Mouse (Mus musculus): Measurements from ENCODE around the gene Kcnab1. TPM values are rescaled to one million over a fixed set of nuclear protein-coding genes. Genes with fewer than 3 reads are reported as not detected.
"Not testable (repeated sequence)": the region's sequence is repeated elsewhere in the genome, so short reads cannot be mapped to it uniquely, and the experiment has no call there.

Gene Kcnab1
- polyA plus RNA-seq, 1 experiment from 2014 or later, result 2.3 TPM

DNA sequence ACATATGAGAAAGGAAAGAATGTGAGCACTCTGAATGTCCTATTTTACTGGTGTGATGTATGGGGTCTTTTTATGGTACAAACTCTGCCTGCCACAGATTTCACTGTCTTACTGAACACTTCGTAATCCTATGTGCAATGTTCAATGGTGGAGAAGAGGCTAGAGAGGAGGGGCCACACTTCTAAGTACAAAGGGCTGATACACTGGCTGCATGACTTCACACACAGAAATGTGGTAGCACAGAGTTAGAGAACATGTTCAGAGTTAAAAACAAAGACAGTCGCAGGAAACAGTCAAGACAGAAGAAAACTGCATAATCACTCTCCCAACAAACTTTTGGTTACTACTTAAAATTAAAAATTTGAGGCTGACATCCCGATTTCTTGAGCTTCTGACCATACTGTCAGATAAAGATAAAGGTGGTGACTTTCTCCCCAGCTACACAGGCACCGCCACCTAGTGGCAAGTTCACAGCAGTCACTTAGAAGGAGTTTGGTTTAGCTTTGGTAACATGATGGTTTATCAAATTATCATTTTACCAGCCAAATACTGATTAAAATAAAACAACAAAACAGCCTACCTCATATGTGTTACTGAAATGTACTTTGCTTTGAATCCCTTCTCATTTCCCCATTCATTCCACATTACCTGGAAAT, 270.8 kb downstream of the Kcnab1 start:
- Histone ChIP-seq H3K9ac (no peak overlapping the region), H3K4me2 (no peak overlapping the region), H3K4me3 (no peak overlapping the region), H3K27me3 (no peaks in the 10 kb centered on the region), H3K36me3 (peaks cover 59% of the 10 kb centered on the region), H3K4me1 (no peaks in the 10 kb centered on the region), H3K9me3 (no peaks in the 10 kb centered on the region), H3K27ac (no peak overlapping the region)
- 68% methylated on average over 4 of the region's 4 CpGs for WGBS
- no peak for ATAC-seq (ENCODE audit: borderline replicate concordance, extremely low read depth, low FRiP score, low TSS enrichment)

DNA sequence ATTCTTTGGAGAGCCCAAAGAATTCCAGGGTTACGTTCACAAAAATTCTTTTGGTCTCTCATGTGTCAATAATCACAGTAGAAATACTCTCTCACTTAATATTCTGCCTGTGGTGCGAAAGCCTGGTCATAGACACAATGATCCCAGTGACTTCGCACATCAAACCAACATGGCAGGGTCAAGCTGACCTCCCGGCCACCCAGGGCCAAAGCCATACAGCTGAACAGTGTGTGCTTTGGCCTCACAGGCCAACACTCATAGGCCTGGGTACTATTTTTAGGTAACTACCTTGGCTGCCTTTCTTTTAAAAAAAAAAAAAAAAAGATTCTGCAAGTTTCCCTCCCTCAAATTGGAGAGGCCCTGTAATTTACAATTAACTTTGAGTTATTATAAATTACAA, 271.9 kb downstream of the Kcnab1 start:
- H3K36me3 ChIP-seq, result peaks cover 68% of the 10 kb centered on the region

DNA sequence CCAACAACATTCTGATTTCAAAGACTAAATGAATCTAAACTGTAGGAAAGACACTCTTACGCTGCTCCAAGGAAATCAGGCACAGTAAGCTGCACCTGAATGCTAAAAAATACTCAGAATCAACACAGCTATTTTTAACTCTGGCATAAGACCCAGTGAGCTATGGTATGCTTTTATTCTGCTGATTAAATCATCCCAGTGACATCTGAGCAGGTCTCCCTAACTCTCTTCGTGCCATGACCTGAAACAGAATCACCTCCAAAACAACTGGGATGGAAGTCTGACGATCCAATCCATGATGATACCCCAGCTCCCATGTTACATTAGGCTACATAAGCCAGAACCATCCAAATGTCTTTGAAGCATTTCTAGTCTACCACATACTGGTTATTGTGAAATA, 275.2 kb downstream of the Kcnab1 start:
- Histone ChIP-seq H3K27me3 (no peaks in the 10 kb centered on the region), H3K27ac (no peak overlapping the region), H3K4me3 (no peak overlapping the region), H3K36me3 (peaks cover 82% of the 10 kb centered on the region), H3K4me2 (no peak overlapping the region), H3K9ac (no peak overlapping the region), H3K9me3 (no peaks in the 10 kb centered on the region), H3K4me1 (no peaks in the 10 kb centered on the region)
- ATAC-seq (ENCODE audit: borderline replicate concordance, extremely low read depth, low FRiP score, low TSS enrichment), result no peak
- WGBS, result 88% methylated on average over 3 of the region's 3 CpGs

More for the DNA sequence above, 271.9 kb downstream of the Kcnab1 start:
- H3K4me3 ChIP-seq, result no peak overlapping the region
- H3K9ac ChIP-seq, result no peak overlapping the region
- H3K27me3 ChIP-seq, result no peaks in the 10 kb centered on the region
- H3K9me3 ChIP-seq, result no peaks in the 10 kb centered on the region
- no peak overlapping the region for H3K4me2 ChIP-seq
- H3K27ac ChIP-seq, result no peak overlapping the region
- WGBS, result 71% methylated on average over 4 of the region's 4 CpGs
- H3K4me1 ChIP-seq, result no peaks in the 10 kb centered on the region
- no peak for ATAC-seq (ENCODE audit: borderline replicate concordance, extremely low read depth, low FRiP score, low TSS enrichment)

DNA sequence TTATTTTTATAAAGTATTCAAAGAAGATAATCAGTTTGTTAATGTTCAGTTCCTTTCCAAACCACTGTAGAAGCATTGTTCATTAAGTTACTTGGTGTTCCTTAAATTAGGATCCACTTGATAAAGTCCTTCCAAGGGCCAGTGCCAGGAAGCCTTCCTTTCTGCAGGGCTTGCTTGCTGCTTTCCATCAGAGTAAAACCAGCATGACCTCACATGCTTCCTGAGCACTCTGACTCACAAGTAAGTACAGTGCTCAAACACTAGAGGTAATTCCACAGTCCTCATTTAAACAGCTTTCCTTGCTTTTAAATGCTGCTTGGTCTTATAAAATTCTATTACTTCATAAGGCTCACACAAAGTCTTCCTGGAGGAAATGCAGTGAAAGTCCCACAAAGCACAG, 276.6 kb downstream of the Kcnab1 start:
- Histone ChIP-seq H3K36me3 (peaks cover 79% of the 10 kb centered on the region), H3K4me3 (no peak overlapping the region), H3K9me3 (no peaks in the 10 kb centered on the region), H3K27ac (no peak overlapping the region), H3K27me3 (no peaks in the 10 kb centered on the region), H3K4me2 (no peak overlapping the region), H3K4me1 (0 out of 2 replicates have a peak, but pooled peaks cover 3% of the 10 kb centered on the region), H3K9ac (no peak overlapping the region)
- ATAC-seq (ENCODE audit: borderline replicate concordance, extremely low read depth, low FRiP score, low TSS enrichment), result no peak

DNA sequence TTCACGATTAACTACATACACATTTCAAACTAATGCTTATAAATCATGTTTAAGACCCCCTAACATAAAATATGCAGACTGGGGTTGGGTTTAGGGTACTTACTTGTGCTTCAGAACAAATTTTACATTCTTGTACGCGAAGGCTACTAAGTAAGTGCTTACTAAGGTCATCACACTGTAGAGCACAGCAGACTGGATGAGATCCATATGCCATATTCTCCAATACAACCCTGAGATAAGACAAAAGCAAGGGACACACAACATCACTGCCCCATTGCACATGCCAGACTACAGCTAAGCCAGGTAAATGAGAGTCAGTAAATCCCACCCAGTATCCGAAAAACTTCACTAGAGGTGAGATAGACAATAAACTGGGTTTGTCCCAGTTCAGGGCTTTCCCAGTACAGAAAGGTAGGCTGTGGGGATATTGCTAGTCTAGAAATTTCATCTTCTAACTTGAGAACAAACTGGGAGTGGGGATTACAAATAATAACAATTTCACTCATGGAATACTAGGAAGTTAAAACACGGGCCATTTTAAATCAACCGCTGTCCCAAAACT, 282.1 kb downstream of the Kcnab1 start:
- Histone ChIP-seq H3K27ac (peak overlapping the region; percentile 86; the same call in 1 of the 2 replicates), H3K4me3 (peak overlapping the region; percentile 82), H3K36me3 (peaks cover 34% of the 10 kb centered on the region), H3K4me1 (0 out of 2 replicates have a peak, but pooled peaks cover 7% of the 10 kb centered on the region), H3K9me3 (no peaks in the 10 kb centered on the region), H3K4me2 (peak overlapping the region; percentile 63), H3K9ac (peak overlapping the region; percentile 93), H3K27me3 (no peaks in the 10 kb centered on the region)
- WGBS, result 17% methylated on average over 6 of the region's 6 CpGs
- ATAC-seq (ENCODE audit: borderline replicate concordance, extremely low read depth, low FRiP score, low TSS enrichment), result no peak

DNA sequence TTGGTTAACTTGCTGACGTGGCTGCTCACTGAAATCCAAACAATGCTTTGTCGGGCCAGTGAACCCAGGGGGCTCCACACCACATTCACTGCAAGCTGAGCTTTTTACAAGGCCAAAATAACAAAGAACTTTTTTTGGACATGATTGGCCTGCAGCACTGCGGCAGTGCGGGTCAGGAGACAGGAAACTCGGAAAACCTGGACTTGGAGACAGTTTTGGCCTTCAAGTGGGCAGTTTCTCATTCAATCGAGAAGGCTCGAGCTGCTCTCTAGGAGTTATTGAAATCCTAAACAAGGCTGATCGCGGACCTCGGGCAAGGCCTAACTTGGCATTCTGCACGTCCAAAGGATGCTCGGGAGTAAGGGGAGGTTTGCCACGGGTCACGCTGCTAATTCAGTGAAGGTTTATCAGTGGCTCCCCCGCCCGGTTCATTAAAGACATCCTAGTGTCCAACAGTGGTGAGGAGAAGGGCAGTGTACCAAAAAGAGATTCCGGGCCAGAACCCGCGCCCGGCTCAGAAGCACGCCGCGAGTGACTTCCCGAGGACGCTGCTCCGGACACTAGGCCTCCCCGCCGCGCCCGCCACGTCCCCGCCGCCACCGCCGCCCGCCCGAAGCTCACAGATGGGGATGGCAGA, 282.7 kb downstream of the Kcnab1 start:
- ATAC-seq (ENCODE audit: borderline replicate concordance, extremely low read depth, low FRiP score, low TSS enrichment), result peak; percentile 50
- Histone ChIP-seq H3K4me1 (0 out of 2 replicates have a peak, but pooled peaks cover 7% of the 10 kb centered on the region), H3K4me3 (peak overlapping the region; percentile 82), H3K36me3 (peaks cover 28% of the 10 kb centered on the region), H3K27me3 (no peaks in the 10 kb centered on the region), H3K9ac (peak overlapping the region; percentile 93), H3K27ac (peak overlapping the region; percentile 86), H3K9me3 (no peaks in the 10 kb centered on the region), H3K4me2 (peak overlapping the region; percentile 63)
- WGBS, result under 1% methylated on average over 37 of the region's 37 CpGs

DNA sequence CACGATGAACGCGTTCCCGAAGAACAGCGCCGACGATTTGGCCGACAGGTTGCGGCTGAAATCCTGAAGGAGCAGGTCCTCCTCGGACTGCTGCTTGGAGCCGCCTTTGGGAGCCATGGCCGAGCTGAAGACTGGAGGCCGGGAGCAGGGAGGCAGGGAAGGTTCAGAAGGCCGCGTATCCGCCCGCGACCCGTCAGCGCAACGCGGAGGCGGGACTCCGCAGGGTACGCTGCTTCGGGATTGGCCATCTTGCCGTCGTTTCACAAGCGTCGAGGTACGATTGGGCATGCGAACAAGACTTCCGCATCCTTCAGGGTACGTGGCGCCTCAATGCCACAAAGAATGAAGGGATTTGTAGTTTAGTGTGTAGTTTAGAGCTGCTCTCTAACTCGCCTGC, 283.2 kb downstream of the Kcnab1 start, which contains the start of gene Ssr3:
TSS of gene Ssr3 (minus strand) at position 203 of the 397 bp plus-strand sequence.
- H3K4me2 ChIP-seq, result peak within 1 kb of the TSS; percentile 63
- peaks cover 23% of the 10 kb centered on the region for H3K36me3 ChIP-seq
- H3K9me3 ChIP-seq, result no peaks in the 10 kb centered on the region
- H3K27me3 ChIP-seq, result no peaks in the 10 kb centered on the region
- WGBS, result 0% methylated on average over 36 of the region's 36 CpGs
- peak; percentile 100 for ATAC-seq (ENCODE audit: borderline replicate concordance, extremely low read depth, low FRiP score, low TSS enrichment)
- H3K4me3 ChIP-seq, result peak within 1 kb of the TSS; percentile 82
- peak within 1 kb of the TSS; percentile 86 for H3K27ac ChIP-seq
- peak within 1 kb of the TSS; percentile 93 for H3K9ac ChIP-seq
- H3K4me1 ChIP-seq, result 0 out of 2 replicates have a peak, but pooled peaks cover 7% of the 10 kb centered on the region

DNA sequence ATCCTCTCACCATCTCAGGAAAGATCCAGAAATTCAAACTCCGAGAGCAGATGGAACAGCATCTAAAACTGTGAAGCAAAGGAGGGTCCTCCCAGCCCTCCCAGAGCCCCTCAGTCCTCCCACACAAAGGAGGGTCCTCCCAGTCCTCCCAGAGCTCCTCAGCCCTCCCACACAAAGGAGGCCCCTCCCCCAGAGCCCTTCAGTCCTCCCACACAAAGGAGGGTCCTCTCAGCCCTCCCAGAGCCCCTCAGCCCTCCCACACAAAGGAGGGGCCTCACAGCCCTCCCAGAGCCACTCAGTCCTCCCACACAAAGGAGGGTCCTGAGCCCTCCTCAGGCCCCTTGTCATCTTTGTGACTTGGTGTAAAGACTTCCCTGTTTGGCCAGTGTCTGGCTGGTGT, 285.9 kb downstream of the Kcnab1 start:
- WGBS, result 72% methylated on average over 1 of the region's 1 CpGs
- ATAC-seq (ENCODE audit: borderline replicate concordance, extremely low read depth, low FRiP score, low TSS enrichment), result not testable (repeated sequence)

DNA sequence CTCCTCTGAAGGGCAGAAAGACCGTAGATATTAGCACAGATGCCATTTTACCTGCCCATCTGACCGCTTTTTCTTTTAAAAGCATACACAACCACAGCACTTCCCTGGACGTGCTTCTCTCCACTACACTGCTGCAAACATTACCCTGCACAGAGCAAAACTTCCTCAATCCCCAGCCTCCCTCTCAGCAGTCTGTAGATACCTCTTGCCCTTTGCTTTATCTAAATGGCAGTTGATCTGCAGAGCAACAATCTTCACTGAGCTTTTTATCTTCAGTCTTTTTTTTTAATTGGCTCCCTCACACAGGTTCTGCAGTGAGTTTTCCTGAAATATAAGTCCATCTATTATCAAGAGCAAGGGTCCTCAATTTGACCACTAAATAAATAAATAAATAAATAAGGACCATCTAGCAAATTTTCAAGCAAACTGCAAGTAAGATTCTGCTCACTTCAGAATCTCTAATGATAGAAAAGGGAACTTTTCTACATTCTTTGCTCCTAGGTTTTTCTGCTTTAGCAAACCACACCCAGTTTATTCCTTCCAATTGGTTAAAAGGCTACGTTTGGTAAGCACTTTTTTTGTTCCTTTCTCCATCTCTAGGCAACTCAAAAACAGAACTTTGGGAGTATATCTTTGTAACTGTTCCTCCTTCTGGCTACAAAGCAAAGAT, 287.8 kb downstream of the Kcnab1 start:
- no peak for ATAC-seq (ENCODE audit: borderline replicate concordance, extremely low read depth, low FRiP score, low TSS enrichment)
- no peaks in the 10 kb centered on the region for H3K27me3 ChIP-seq
- 66% methylated on average over 4 of the region's 4 CpGs for WGBS
- H3K4me3 ChIP-seq, result no peak overlapping the region
- no peaks in the 10 kb centered on the region for H3K4me1 ChIP-seq
- H3K36me3 ChIP-seq, result no peaks in the 10 kb centered on the region
- no peaks in the 10 kb centered on the region for H3K9me3 ChIP-seq
- H3K27ac ChIP-seq, result no peak overlapping the region
- no peak overlapping the region for H3K9ac ChIP-seq
- no peak overlapping the region for H3K4me2 ChIP-seq

More for the DNA sequence above, 285.9 kb downstream of the Kcnab1 start:
- H3K27me3 ChIP-seq, H3K9me3 ChIP-seq, H3K4me3 ChIP-seq, H3K27ac ChIP-seq, H3K9ac ChIP-seq, H3K4me2 ChIP-seq, H3K36me3 ChIP-seq, H3K4me1 ChIP-seq: not testable (repeated sequence)

DNA sequence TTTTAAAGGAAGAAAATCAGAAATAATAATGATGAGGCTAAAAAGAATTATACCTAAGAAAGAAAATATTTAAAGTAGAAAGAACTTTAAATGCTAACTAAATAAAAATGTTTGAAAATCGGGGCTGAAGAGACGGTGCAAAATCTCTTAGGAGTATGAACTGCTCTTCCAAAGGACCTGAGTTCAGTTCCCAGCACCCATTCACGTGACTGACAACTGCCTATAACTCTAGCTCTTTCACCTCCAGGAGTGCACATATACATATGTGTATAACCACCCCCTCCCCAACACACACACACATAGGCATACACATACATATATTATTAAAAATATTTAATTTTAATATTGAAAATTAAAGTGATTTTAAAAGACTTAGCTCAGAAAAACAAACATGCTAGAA, 288.4 kb downstream of the Kcnab1 start:
- H3K4me3 ChIP-seq, result no peak overlapping the region
- no peak for ATAC-seq (ENCODE audit: borderline replicate concordance, extremely low read depth, low FRiP score, low TSS enrichment)
- no peaks in the 10 kb centered on the region for H3K9me3 ChIP-seq
- 92% methylated on average over 3 of the region's 3 CpGs for whole genome bisulfite sequencing
- H3K9ac ChIP-seq, result no peak overlapping the region
- no peaks in the 10 kb centered on the region for H3K27me3 ChIP-seq
- no peak overlapping the region for H3K27ac ChIP-seq
- no peaks in the 10 kb centered on the region for H3K4me1 ChIP-seq
- no peaks in the 10 kb centered on the region for H3K36me3 ChIP-seq
- H3K4me2 ChIP-seq, result no peak overlapping the region

DNA sequence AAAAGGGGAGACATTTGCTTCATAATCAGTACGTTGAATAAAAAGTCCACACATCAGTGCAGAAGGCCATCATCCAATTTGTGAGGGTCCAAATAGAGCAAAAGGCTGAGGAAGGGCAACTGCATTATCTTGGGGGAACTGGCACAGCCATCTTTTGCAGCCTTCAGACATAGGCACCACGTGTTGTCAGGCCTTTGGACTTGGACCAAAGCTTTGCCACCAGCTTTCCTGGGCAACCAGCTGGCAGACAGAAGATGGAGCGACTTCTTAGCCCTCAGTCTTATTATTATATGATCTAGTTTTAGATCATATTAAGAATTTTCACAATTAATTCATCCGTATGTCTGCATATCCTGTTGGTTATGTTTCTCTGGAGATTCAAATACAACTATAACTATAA, 296.6 kb downstream of the Kcnab1 start:
- no peaks in the 10 kb centered on the region for H3K36me3 ChIP-seq
- no peaks in the 10 kb centered on the region for H3K9me3 ChIP-seq

DNA sequence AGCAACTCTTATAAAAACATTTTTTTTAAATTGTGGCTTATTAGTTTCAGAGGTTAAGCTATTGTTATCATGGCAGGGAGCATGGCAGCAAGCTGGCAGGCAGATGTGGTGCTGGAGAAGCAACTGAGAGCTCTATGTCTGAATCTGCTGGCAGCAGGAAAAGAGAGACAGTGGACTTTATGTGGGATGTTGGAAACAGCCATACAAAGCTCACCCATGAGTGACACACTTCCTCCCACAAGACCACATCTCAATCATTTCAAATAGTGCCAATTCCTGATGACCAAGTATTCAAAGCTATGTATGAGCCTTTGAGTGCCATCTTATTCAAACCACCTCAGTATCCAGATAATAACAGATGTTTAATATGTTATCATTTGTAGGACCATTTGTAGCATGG, 298.7 kb downstream of the Kcnab1 start:
- Histone ChIP-seq H3K4me2 (no peak overlapping the region), H3K9ac (no peak overlapping the region)
- ATAC-seq (ENCODE audit: borderline replicate concordance, extremely low read depth, low FRiP score, low TSS enrichment), result no peak

More for the DNA sequence above, 296.6 kb downstream of the Kcnab1 start:
- no peak for ATAC-seq (ENCODE audit: borderline replicate concordance, extremely low read depth, low FRiP score, low TSS enrichment)
- H3K27ac ChIP-seq, result no peak overlapping the region
- WGBS, result 73% methylated on average over 4 of the region's 4 CpGs
- no peak overlapping the region for H3K9ac ChIP-seq
- H3K4me3 ChIP-seq, result no peak overlapping the region
- H3K27me3 ChIP-seq, result no peaks in the 10 kb centered on the region
- H3K4me1 ChIP-seq, result no peaks in the 10 kb centered on the region
- H3K4me2 ChIP-seq, result no peak overlapping the region

More for the DNA sequence above, 298.7 kb downstream of the Kcnab1 start:
- H3K36me3 ChIP-seq, result no peaks in the 10 kb centered on the region
- H3K9me3 ChIP-seq, result no peaks in the 10 kb centered on the region
- H3K27ac ChIP-seq, result no peak overlapping the region
- H3K27me3 ChIP-seq, result no peaks in the 10 kb centered on the region
- no peak overlapping the region for H3K4me3 ChIP-seq
- no peaks in the 10 kb centered on the region for H3K4me1 ChIP-seq

Measured in lung, embryonic 15.5 days (tissue).